Mouse (Mus musculus) myocyte (in vitro differentiated cells): Measurements from ENCODE around the gene Defb35. TPM values are rescaled to one million over a fixed set of nuclear protein-coding genes. Genes with fewer than 3 reads are reported as not detected.

Experiments used
- H3K27me3 ChIP-seq: one replicate; pipeline ENCODE4 v1.6.1; 2011; ENCODE audit not compliant: control insufficient read depth, insufficient read depth, insufficient read length
- H3K36me3 ChIP-seq: one replicate; pipeline ENCODE4 v1.6.1; 2011; ENCODE audit not compliant: control insufficient read depth, insufficient read depth
- H3K4me2 ChIP-seq: one replicate; pipeline ENCODE4 v1.6.1; 2011; ENCODE audit warnings: low read depth, control low read depth
- H3K4me3 ChIP-seq: one replicate; pipeline ENCODE4 v1.5.1; 2011; ENCODE audit warnings: mild to moderate bottlenecking, control low read depth, moderate library complexity
- H3K79me2 ChIP-seq: one replicate; pipeline ENCODE4 v1.6.1; 2011; ENCODE audit not compliant: control insufficient read depth, insufficient read depth
- H3ac ChIP-seq: one replicate; pipeline ENCODE4 v1.6.1; 2011; ENCODE audit not compliant: control insufficient read depth, insufficient read length
- CEBPB ChIP-seq: IDR thresholded peaks from 2 replicates; pipeline ENCODE4 v1.6.1; 2011; ENCODE audit warnings: mild to moderate bottlenecking, moderate library complexity; ENCODE audit not compliant: poor library complexity, insufficient read depth, severe bottlenecking
- E2F4 ChIP-seq: IDR thresholded peaks from one replicate; pipeline ENCODE4 v1.6.1; 2011; ENCODE audit warnings: mild to moderate bottlenecking, control low read depth, moderate library complexity; ENCODE audit not compliant: insufficient read depth
- MAX ChIP-seq: IDR thresholded peaks from one replicate; pipeline ENCODE4 v1.6.1; 2011; ENCODE audit warnings: low read depth, mild to moderate bottlenecking, control low read depth
- MYOD1 ChIP-seq, 3 experiments: IDR thresholded peaks; one replicate each; pipeline ENCODE4 v1.6.1; 2011; ENCODE audit warnings: control low read depth in 2 of 3, low read depth in 2 of 3, mild to moderate bottlenecking in 2 of 3, moderate library complexity in 1 of 3; ENCODE audit not compliant: insufficient read length in 2 of 3, control insufficient read depth in 1 of 3
- MYOG ChIP-seq, 3 experiments: IDR thresholded peaks; one replicate each; pipeline ENCODE4 v1.6.1; 2011; ENCODE audit warnings: control low read depth in 2 of 3, low read depth in 2 of 3, mild to moderate bottlenecking in 2 of 3; ENCODE audit not compliant: insufficient read length in 2 of 3, control insufficient read depth in 1 of 3, insufficient read depth in 1 of 3
- POLR2A ChIP-seq: IDR thresholded peaks from one replicate; pipeline ENCODE4 v1.6.1; 2011; ENCODE audit warnings: low read depth, mild to moderate bottlenecking, control low read depth, moderate library complexity; ENCODE audit not compliant: insufficient read length
- POLR2AphosphoS2 ChIP-seq: IDR thresholded peaks from one replicate; pipeline ENCODE4 v1.6.1; 2011; ENCODE audit warnings: low read depth, control low read depth; ENCODE audit not compliant: insufficient read length
- REST ChIP-seq: IDR thresholded peaks from one replicate; pipeline ENCODE4 v1.6.1; 2011; ENCODE audit warnings: mild to moderate bottlenecking, control low read depth, moderate library complexity; ENCODE audit not compliant: insufficient read depth, insufficient read length
- SRF ChIP-seq: IDR thresholded peaks from one replicate; pipeline ENCODE4 v1.6.1; 2011; ENCODE audit warnings: low read depth; ENCODE audit not compliant: control insufficient read depth, insufficient read length
- TCF12 ChIP-seq: IDR thresholded peaks from one replicate; pipeline ENCODE4 v1.6.1; 2011; ENCODE audit warnings: mild to moderate bottlenecking, control low read depth; ENCODE audit not compliant: poor library complexity, insufficient read depth, severe bottlenecking
- TCF3 ChIP-seq: IDR thresholded peaks from one replicate; pipeline ENCODE4 v1.6.1; 2011; ENCODE audit warnings: low read depth, control low read depth; ENCODE audit not compliant: insufficient read length
- USF1 ChIP-seq: IDR thresholded peaks from one replicate; pipeline ENCODE4 v1.6.1; 2011; ENCODE audit warnings: low read depth, mild to moderate bottlenecking, control low read depth, moderate library complexity
- polyA plus RNA-seq: library from polyadenylated mRNA; unstranded; fragments of >200 nt; fragmentation: generic; extraction: Trizol; gene quantifications from one replicate; pipeline ENCODE4 v1.2.1, GENCODE M21; 2012; ENCODE audit warnings: missing spikeins

The Defb35 gene
- polyA plus RNA-seq, 1 experiment = not detected

DNA sequence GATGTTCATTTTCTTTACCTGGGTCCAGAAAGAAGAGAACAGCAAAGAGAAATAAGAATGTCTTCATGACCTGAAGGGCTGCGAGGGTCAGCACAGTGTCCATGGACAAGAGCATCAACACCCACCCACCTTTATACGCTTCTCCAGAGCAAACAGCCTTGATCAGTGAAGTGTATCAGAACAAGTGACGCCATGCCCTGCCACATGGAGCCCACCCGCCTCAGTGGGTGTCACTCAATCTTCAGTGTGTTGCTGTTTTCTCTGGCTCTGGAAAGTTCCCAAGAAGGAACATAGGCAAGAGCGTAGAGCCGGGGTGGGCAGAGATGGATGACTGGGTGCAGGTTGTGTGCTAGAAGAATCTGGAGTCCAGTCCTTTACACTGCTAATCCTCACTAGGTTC lies 5.5 kb upstream of the Defb35 start, which contains the start of gene Defb15:
Gene Defb15 (minus strand): TSS at position 101 of the 400 bp plus-strand sequence.
- H3K27me3 ChIP-seq = no peaks in the 10 kb centered on the region
- no peaks in the 10 kb centered on the region for H3K79me2 ChIP-seq
- TF ChIP-seq SRF (no peak), USF1 (no peak), TCF3 (no peak), CEBPB (no peak), MYOD1 (IDR thresholded peaks at IDR 0.05; ENCODE audit: control insufficient read depth in 1 of 3, insufficient read length in 2 of 3, low read depth in 2 of 3) (no peak), TCF12 (no peak), MAX (no peak), E2F4 (no peak)
- H3K4me2 ChIP-seq = no peak within 1 kb of the TSS
- no peak within 1 kb of the TSS for H3ac ChIP-seq
- H3K4me3 ChIP-seq = no peak within 1 kb of the TSS
- no peaks in the 10 kb centered on the region for H3K36me3 ChIP-seq

- Histone ChIP-seq H3K27me3 (no peaks in the 10 kb centered on the region), H3K4me2 (no peak within 1 kb of the TSS), H3K79me2 (no peaks in the 10 kb centered on the region), H3K36me3 (no peaks in the 10 kb centered on the region), H3ac (no peak within 1 kb of the TSS), H3K4me3 (no peak within 1 kb of the TSS)
- TF ChIP-seq POLR2A (no peak), MYOG (IDR thresholded peaks at IDR 0.05; ENCODE audit: control insufficient read depth in 1 of 3, insufficient read depth in 1 of 3, insufficient read length in 2 of 3, low read depth in 2 of 3) (no peak), REST (no peak), TCF12 (no peak), SRF (no peak), USF1 (no peak), TCF3 (no peak), MAX (no peak), MYOD1 (IDR thresholded peaks at IDR 0.05; ENCODE audit: control insufficient read depth in 1 of 3, insufficient read length in 2 of 3, low read depth in 2 of 3) (no peak), CEBPB (no peak), POLR2AphosphoS2 (no peak), E2F4 (no peak)
These were observed 8.3 kb downstream of the Defb35 start, which contains the start of gene Defb13 for GRCm38 (mm10) chr8:21946462-21946861. Gene Defb13, plus strand, starts transcription at chr8:21946762.

DNA sequence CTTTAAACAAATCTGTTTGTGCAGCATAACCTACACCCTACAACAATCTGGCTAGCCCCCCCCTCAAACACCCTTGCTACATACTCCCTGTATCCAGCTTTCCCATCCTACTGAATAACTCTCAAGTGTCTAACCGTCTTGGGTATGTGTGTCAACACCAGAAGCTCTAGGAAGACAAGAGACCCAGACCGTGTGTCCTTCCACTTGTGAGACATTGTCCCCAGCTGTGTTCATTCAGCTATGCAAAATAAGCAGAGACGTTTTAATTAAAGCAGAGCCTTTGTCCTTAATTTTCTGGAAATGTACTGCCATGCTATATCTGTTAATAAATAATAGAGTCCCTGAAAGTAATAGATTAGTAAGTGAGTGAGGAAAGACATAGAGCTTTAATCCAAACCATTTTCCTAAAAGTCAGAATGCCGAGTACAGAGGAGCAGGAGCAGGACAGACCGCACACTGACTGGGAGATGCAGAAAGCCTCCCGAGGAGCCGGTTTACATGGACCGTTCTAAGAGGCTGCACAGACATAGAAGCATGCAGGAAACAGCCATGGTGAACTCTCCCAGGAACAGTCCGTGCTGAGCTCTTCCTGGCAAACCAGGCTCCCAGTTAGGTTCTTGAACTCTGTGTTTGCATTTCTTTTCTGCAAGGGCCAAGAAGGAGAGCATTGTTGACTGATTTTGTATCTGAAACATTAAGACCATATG lies 9.3 kb downstream of the Defb35 start:
- no peak overlapping the region for H3ac ChIP-seq
- no peaks in the 10 kb centered on the region for H3K27me3 ChIP-seq
- H3K36me3 ChIP-seq = no peaks in the 10 kb centered on the region
- no peak overlapping the region for H3K4me2 ChIP-seq
- H3K79me2 ChIP-seq = no peaks in the 10 kb centered on the region
- no peak overlapping the region for H3K4me3 ChIP-seq
- no peak for TF ChIP-seq REST
- TF ChIP-seq TCF12 = no peak
- TF ChIP-seq TCF3 = no peak
- no peak for TF ChIP-seq MAX
- no peak for TF ChIP-seq POLR2AphosphoS2
- TF ChIP-seq E2F4 = no peak
- TF ChIP-seq CEBPB = no peak
- TF ChIP-seq MYOD1 (IDR thresholded peaks at IDR 0.05; ENCODE audit: control insufficient read depth in 1 of 3, insufficient read length in 2 of 3, low read depth in 2 of 3) = no peak
- TF ChIP-seq MYOG (IDR thresholded peaks at IDR 0.05; ENCODE audit: control insufficient read depth in 1 of 3, insufficient read depth in 1 of 3, insufficient read length in 2 of 3, low read depth in 2 of 3) = no peak
- TF ChIP-seq POLR2A = no peak
- no peak for TF ChIP-seq SRF
- no peak for TF ChIP-seq USF1

GRCm38 (mm10) chr8:21955321-21955720 lies 17.2 kb downstream of the Defb35 start:
- Histone ChIP-seq H3K4me3 (no peak overlapping the region), H3ac (no peak overlapping the region), H3K27me3 (no peaks in the 10 kb centered on the region), H3K36me3 (no peaks in the 10 kb centered on the region), H3K4me2 (no peak overlapping the region), H3K79me2 (no peaks in the 10 kb centered on the region)
- TF ChIP-seq TCF3 = no peak
- no peak for TF ChIP-seq USF1
- TF ChIP-seq SRF = no peak
- no peak for TF ChIP-seq CEBPB
- TF ChIP-seq MAX = no peak
- no peak for TF ChIP-seq POLR2AphosphoS2
- TF ChIP-seq MYOG (IDR thresholded peaks at IDR 0.05; ENCODE audit: control insufficient read depth in 1 of 3, insufficient read depth in 1 of 3, insufficient read length in 2 of 3, low read depth in 2 of 3) = no peak
- no peak for TF ChIP-seq POLR2A
- TF ChIP-seq E2F4 = no peak
- TF ChIP-seq REST = no peak
- no peak for TF ChIP-seq MYOD1 (IDR thresholded peaks at IDR 0.05; ENCODE audit: control insufficient read depth in 1 of 3, insufficient read length in 2 of 3, low read depth in 2 of 3)

DNA sequence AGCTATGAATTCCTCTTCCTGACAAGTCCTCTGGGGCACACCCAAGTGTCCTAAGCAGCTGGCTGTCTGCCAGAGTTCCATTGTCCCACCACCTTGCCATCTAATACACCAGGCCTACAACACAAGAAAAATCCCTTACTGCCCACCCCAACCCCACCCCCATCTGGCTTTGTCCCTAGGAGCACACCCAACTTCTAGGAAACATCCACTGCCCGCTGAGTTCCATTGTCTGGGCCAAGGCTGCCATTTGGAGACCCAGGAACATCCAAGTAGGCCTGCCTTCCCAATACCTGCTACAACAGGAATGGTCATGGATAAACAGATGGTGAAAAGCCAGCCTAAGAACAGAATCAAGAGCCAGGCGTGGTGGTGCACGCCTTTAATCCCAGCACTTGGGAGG lies 18.2 kb downstream of the Defb35 start:
- H3K79me2 ChIP-seq = no peaks in the 10 kb centered on the region
- H3K27me3 ChIP-seq = no peaks in the 10 kb centered on the region
- no peak for TF ChIP-seq TCF3
- no peak for TF ChIP-seq USF1
- TF ChIP-seq MYOG (IDR thresholded peaks at IDR 0.05; ENCODE audit: control insufficient read depth in 1 of 3, insufficient read depth in 1 of 3, insufficient read length in 2 of 3, low read depth in 2 of 3) = no peak
- TF ChIP-seq SRF = no peak
- TF ChIP-seq REST = no peak
- H3ac ChIP-seq = no peak overlapping the region
- H3K4me2 ChIP-seq = no peak overlapping the region
- H3K36me3 ChIP-seq = no peaks in the 10 kb centered on the region
- no peak overlapping the region for H3K4me3 ChIP-seq
